Mouse (Mus musculus): ENCODE results near the gene Taar9.
"Not testable (repeated sequence)": the region's sequence is repeated elsewhere in the genome, so short reads cannot be mapped to it uniquely, and the experiment has no call there.

Gene Taar9

DNA sequence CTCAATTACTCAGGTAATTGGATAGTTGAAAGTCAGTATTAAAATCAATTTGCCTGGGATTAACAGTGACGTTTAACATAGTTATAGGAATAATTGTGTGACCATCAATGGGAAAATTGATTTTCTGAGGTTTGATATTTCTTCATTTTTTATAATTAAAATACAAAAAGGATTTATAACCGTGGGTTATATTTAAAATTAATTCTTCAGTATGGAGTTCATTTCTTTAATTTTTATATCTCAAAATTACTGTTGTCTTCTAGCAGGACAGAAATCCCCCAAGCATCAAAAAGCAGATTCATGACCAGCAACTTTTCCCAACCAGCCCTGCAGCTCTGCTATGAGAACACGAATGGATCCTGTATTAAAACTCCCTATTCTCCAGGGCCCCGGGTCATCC lies 33.1 kb downstream of the Taar9 start, which contains the start of gene Taar8a:
TSS of gene Taar8a (plus strand) at position 301 of the 400 bp plus-strand sequence.
- DNase-seq (ENCODE audit: low read depth, low spot score), result not testable (repeated sequence)

DNA sequence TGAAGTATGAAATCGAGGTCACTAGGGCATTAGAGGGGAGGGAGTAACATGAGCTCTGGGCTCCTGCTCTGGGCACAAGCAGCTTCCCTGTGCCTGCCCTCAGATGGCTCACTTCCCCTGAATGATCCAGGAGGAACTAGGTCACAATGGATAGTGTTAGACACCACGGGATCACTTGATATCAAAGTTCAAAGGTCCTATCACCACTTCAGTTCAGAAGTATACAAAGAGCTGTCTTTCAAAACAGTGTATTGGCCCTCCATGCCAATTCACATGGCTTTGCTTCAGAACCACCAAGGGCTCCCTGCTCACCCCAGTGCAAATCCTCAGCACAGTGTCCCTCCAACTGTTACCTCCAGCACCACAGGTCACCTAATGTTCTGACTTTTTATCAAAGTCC lies 34.6 kb downstream of the Taar9 start:
- not testable (repeated sequence) for DNase-seq (ENCODE audit: low read depth, low spot score)

DNA sequence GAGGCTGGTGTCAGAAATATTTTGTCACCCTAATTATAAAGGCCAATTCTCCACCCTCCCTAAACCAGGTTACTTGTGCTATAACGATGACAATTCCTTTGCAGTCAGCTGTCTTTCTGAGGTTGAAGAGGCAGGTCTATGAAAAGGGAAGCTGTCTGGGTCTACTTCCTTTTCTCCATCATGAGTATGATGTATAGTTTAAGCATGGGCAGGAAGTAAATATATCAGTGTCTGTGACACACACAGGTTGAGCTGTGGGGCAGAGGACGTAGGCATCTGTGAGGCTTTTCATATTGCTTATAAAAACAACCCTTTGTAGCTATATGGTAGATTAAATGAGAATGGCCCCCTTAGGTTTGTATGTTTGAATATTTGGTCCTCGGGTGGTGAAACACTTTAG lies 50.3 kb downstream of the Taar9 start:
- DNase-seq (ENCODE audit: low read depth, low spot score), result no peak

All from ZHBTc4 (cell line).